Mouse (Mus musculus) cortical plate, adult 2 months (tissue): ENCODE data around the gene Frs2.

Experiments used
- CTCF ChIP-seq: fragments of 200-500 bp; IDR thresholded peaks from 2 replicates; pipeline ENCODE4 v1.5.1; 2011; ENCODE audit warnings: mild to moderate bottlenecking, control low read depth, low read length; ENCODE audit not compliant: insufficient read depth; ENCODE audit errors: extremely low read depth
- POLR2A ChIP-seq: fragments of 200-500 bp; IDR thresholded peaks from 2 replicates; pipeline ENCODE4 v1.6.1; 2011; ENCODE audit warnings: mild to moderate bottlenecking, low read length, control low read depth; ENCODE audit not compliant: insufficient read depth; ENCODE audit errors: extremely low read depth

DNA sequence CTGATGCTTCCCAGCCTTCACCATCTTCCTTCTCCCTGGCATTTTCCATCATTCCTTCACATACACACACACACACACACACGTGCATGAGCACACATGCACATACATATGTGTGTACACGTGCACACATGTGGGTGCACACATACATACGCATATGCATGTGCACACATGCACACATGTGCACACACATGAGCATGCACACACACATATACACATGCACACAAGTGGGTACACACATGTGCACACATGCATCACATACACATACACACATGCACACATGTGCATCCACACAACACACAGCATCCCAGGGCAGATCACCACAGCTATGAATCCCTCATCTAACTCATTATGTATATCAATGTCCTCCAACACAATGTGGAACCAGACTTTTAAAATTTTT lies 117.2 kb downstream of the Frs2 start:
- no peak for TF ChIP-seq CTCF
- no peak for TF ChIP-seq POLR2A
